Mouse (Mus musculus) monocyte, adult 2 months (primary cell): Measurements from ENCODE around the gene Pin4.

Experiments
- DNase-seq, 2 experiments: peaks; one replicate each; pipeline ENCODE4 v3.0.0; 2022; ENCODE audit warnings: low spot score in 2 of 2, low read depth in 1 of 2

Gene Pin4

DNA sequence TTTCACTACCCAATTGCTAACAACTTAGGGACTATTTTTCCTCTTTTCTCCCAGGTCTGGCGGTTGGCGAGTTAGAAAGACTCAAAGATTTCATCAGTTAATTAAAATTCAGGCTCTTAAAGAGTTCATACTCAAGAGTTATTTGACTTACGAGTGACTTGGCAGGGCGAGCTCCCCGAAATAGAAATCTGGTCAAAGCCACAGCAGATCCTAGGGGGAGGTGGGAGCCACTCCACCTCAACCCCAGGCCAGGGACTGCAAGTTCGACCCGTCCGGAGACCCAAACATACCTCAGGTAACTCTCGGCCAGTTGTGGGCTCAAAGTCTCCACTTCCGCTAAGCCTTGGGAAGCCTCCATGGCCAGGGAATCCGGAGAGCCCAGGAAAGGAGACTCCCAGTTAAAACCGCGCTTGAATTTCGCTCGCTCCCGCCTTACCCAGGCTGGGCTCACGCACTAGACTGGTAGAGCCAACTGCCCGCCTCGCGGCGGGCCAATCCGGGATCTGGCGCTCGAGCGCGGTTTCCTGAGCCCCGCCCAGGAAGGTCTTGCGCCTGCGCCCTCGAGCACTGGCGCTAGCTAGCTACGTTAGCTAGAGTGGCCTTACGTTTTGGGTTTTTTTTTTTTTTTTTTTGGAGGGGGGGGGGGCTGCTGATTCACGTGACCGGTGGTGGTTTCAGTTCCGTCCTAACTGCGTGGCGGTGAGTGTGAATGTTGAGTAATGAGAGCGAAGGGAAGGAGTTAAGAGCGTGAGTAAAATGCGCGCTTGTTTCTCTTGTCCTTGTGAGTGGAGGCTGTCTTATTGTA lies 37.6 kb downstream of the Pin4 start, which contains the start of gene Ercc6l:
Ercc6l (minus strand) TSS at position 474 of the 805 bp plus-strand sequence.
- peak; percentile 68 to 79 for DNase-seq

DNA sequence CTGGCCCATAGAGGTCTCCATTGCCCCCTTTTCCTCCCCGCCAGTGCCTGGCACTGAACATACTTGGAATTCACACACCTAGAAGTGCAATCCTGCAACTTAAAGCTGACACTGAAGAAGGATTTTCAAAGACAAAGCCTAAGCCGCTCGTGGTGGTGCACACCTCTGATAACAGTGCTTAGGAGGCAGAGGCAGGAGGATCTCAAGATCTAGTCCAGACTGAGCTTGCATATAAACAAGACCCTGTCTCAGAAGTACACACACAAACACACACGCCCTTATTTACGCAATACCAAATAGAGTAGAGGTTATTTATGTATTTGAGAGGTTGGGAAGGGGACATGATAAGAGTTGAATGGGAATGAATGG lies 38.2 kb downstream of the Pin4 start:
- DNase-seq, result no peak

DNA sequence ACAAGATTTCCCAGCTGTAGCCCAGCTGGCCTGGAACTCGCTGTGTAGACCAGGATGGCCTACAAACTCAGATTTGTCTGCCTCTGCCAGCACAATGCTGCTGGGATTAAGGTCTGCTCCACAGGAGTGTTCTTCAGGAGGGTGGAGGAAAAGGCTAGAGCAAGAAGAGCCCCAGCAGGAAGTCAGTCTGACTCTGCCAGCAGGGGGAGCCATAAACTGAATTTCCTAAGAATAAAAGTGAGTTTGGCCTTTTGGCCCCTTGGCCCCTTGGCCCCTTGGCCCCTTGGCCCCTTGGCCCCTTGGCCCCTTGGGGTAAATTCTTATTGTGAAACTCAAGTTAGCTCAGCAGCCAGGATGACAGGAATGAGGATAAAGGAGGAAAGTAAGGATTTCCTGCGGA lies 40.5 kb downstream of the Pin4 start:
- DNase-seq, result peak in 1 of 2 experiments; percentile 7

DNA sequence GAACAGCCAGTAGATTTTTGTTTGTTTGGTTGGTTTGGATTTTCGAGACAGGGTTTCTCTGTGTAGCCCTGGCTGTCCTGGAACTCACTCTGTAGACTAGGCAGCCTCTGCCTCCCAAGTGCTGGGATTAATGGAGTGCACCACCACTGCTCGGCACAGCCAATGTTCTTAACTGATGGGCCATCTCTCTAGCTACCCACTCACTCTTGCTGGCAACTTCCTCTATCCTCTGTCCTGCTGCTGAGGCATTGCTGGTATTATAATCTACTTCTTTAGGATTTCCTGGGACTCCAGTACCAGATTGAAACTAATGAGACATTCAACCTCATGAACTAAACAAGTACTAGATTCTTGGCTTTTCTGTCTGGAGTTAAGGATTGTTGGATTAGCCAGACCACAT lies 41.3 kb downstream of the Pin4 start:
- DNase-seq, result no peak

DNA sequence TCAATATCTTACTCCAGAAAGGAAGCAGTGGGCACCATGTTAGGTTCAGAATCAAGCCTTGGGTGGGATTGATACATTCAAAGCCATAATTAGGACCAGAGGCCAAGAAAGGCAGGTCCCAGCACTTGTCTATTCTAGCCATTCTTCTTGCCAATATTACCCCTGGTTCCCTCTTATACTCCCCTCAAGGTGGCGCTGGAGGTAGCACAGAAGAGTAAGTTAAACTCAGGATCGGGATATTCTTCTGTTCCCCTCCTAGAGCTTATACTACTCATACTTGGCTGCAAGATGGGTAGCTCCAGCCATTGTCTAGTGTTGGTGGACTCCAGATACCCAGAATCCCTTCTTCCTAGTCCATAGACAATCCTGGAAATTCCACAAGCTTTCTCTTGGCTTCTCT lies 43.8 kb downstream of the Pin4 start:
- DNase-seq, result no peak

DNA sequence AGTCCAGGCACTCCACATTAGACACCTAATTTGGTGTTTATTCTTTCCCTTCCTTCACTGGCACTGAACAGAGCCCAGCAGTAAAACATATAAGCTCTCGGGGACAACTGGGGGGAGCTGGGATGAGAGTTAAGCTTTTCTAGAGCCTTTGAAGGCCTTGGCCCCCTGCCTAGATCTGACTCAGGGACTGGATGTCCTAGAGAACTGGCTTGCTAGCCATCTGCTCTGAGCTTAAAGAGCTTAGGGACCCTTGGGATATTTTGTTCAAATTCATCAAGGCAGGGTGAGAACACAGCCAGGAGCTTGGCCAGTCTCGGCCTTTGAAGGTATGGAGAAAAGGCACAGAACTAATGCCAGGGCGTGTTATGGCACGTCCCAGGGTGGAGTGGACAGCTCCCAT lies 44.3 kb downstream of the Pin4 start:
- DNase-seq, result no peak

DNA sequence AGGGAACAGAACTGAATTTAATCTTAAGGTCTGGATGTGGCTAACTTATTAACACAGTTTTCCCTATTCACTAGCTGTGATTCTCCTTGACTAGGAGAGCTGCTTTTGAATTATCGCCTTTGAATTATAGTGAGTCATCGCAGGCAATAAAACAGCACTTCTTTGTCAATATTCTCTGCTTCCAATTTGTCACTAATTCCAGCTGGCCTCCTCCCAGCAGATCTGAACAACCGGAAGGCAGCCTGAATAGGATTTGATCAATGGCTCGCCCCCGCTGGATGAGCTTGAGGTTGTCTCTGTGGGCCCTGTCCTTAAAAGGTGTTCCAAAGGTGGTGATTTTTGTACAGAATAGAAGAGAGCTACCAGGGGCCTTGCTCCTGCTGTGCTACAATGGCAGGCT lies 47.3 kb downstream of the Pin4 start:
- DNase-seq, result no peak

DNA sequence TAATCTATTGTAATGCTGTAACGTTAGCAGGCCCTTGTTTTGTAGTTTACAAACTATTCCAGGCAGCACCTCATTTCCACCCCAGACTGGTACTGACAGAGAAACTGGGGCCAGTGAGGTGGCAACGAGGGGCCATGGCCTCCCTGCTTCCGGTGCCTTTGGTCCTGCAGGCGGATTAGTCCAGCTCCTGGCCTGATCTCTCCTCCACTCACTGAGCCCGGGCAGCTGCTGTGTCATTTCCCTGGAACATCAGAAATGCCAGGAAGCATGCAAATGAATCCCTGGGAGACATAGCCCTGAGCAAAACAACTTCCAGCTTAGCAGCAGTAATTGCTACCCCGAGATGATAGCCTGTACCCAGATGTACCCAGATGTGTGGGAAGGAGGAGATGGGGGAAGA lies 47.7 kb downstream of the Pin4 start:
- DNase-seq, result no peak

DNA sequence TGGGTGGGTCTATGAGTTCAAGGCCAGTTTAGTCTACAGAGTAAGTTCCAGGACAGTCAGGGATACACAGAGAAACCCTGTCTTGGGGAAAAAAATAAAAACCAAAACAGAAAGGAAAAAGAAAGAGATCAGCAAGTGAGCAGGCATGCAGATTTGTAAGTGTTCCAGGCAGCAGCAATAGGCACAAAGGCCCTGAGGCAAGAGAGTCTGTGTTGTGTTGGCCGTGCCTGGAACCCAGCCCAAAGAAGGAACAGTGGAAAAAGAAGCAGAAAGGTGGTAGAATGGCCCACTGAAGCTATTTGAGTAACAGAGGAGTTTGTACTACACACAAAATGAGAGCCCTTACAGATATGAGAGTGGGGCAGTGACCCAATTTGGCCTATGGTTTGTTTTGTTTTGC lies 50.5 kb downstream of the Pin4 start:
- DNase-seq, result no peak

DNA sequence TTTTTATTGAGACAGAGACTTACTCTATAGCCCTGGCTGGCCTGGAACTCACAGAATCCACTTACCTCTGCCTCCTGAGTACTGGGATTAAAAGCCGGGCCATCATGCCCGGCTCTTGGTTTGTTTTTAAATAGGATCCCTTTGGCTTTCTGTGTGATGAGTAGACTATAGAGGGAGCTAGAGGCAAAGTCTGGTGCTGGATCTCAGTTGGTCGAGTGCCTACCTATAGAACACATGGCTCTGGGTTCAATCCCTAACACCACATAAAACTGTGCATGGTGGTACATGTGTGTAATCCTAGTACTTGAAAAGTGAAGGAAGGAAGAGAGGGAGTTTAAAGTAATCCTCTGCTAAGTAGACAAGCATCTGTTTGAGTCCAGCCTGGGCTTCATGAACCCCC lies 50.9 kb downstream of the Pin4 start:
- no peak for DNase-seq

DNA sequence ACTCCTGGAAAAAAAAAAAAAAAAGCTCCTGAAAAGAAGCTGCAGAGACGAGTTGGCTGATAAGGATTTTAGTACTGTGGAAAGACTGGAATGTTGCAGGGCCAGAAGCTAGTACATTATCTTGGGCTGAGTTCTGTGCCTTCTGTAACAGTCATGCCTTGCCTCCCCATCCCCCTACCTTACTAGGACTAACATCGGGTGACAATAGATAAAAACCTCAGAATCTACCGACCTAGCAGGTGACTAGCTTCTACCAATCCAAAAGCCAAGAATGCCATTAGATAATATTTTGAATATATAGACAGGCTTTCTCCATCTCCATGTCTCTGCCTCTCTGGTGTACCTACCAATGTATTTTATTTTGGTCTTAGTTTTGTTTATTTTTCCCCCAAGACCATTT lies 51.7 kb downstream of the Pin4 start:
- no peak for DNase-seq

DNA sequence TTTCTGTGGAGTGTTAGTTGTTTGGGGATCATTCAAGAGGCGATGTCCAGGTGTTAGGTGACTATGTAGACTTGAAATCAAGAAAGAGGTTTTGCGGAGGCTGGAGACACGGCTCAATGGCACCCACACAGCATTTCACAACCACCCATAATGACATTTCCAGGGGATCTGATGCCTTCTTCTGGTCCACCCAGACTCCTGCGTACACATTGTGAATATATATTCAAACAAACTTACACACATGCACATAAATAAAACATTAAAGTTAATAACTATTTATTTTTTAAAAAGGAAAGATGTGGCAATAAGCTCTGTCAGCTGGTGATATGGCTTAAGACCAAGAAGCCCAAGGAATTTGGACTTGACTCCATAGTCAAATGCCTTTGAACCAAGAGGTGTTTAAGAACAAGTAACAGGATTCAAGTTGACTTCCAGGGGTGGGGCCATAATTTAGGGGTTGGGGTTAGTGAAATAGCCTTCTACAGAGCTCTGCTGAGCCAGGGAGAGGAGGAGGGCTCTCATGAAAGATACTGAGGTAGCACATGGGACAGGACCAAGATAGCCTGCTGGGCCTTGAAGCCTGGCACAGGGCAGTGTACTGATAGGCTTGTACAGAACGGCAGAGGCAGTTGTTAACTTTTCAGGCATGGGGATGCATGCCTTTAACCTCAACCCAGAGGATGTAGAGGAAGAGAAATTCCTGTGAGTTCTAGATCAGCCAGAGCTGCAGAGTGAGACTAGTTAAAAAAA lies 56.5 kb downstream of the Pin4 start:
- DNase-seq, result no peak
